Mouse (Mus musculus) forebrain, postnatal 0 days (tissue): ENCODE measurements around the gene Plk2. TPM values are rescaled to one million over a fixed set of nuclear protein-coding genes. Genes with fewer than 3 reads are reported as not detected.

Experiments used
- ATAC-seq: fragments of 200-750 bp; cut with Nextera tagmentation; 2 replicates; pipeline ENCODE4 v1.8.0; 2017; ENCODE audit warnings: mild to moderate bottlenecking, moderate library complexity
- DNase-seq: peaks from one replicate; pipeline ENCODE4 v3.0.0-alpha.2; 2015
- H3K27ac ChIP-seq: fragments of 300-500 bp; sonication (generic); 2 replicates; pipeline ENCODE4 v1.5.1; 2014; ENCODE audit warnings: low read depth, mild to moderate bottlenecking, antibody characterized with exemption, low read length, moderate library complexity, mixed read lengths
- H3K27me3 ChIP-seq: fragments of 300-500 bp; sonication (generic); 2 replicates; pipeline ENCODE4 v1.6.1; 2014; ENCODE audit warnings: mild to moderate bottlenecking, low read length, mixed read lengths; ENCODE audit not compliant: insufficient read depth
- H3K36me3 ChIP-seq: fragments of 300-500 bp; sonication (generic); 2 replicates; pipeline ENCODE4 v1.6.1; 2014; ENCODE audit warnings: mild to moderate bottlenecking, moderate library complexity; ENCODE audit not compliant: insufficient read depth
- H3K4me1 ChIP-seq: fragments of 300-500 bp; sonication (generic); 2 replicates; pipeline ENCODE4 v1.6.1; 2014; ENCODE audit warnings: antibody characterized with exemption; ENCODE audit not compliant: insufficient read depth
- H3K4me2 ChIP-seq: fragments of 300-500 bp; sonication (generic); 2 replicates; pipeline ENCODE4 v1.6.1; 2014; ENCODE audit warnings: low read depth, mild to moderate bottlenecking, moderate library complexity
- H3K4me3 ChIP-seq: fragments of 300-500 bp; sonication (generic); 2 replicates; pipeline ENCODE4 v1.5.1; 2014; ENCODE audit warnings: low read depth, low read length, mixed read lengths
- H3K9ac ChIP-seq: fragments of 300-500 bp; sonication (generic); 2 replicates; pipeline ENCODE4 v1.6.1; 2014; ENCODE audit warnings: mild to moderate bottlenecking
- H3K9me3 ChIP-seq: fragments of 300-500 bp; sonication (generic); 2 replicates; pipeline ENCODE4 v1.6.1; 2016; ENCODE audit warnings: low read length
- CTCF ChIP-seq: sonication (generic); IDR thresholded peaks from 2 replicates; pipeline ENCODE4 v1.5.1; 2016; ENCODE audit warnings: antibody characterized with exemption, control low read depth, low read depth
- WGBS: fragments of 180-500 bp; shearing (Covaris S2); extraction: QIAGEN DNeasy Blood & Tissue Kit; methylation state at CpG from one replicate; pipeline ENCODE4 v1.1.7; 2014; 5-methylcytosine and 5-hydroxymethylcytosine counted together
- polyA plus RNA-seq: library from polyadenylated mRNA; unstranded; fragments of >200 nt; fragmentation: Nextera tagmentation; extraction: Ambion mirVana; gene quantifications from 2 replicates; pipeline ENCODE4 v1.2.1, GENCODE M21; 2015
- total RNA-seq: library from RNA; depleted of rRNA; stranded (reverse); fragments of >200 nt; gene quantifications from 2 replicates; pipeline ENCODE4 v1.2.3, GENCODE M21; 2014; rRNA removed

The Plk2 gene
- total and polyA plus RNA-seq, 2 experiments from 2014 or later: 217 to 257 TPM

DNA sequence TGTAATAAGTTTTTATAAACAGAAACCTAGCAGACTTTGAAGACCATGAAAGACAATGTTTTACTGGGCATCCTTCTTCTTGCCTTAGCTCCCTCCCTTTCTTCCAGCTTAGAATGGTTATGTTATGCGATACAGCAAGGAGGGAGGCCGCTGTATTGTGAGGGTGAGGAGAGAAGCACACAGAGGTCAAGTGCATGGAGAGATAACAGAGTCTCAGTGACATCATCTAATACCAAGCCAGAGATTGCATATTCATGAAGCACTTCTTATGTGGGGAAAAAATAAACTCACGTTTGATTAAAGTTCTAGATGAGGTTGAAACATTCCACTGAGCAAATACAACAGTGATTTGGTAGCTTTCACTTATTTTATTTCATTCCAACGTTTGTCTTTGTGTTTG, 55.2 kb downstream of the Plk2 start:
- H3K4me3 ChIP-seq: no peak overlapping the region
- no peak for TF ChIP-seq CTCF
- no peaks in the 10 kb centered on the region for H3K4me1 ChIP-seq
- ATAC-seq (no peak), DNase-seq (no peak)
- no peaks in the 10 kb centered on the region for H3K27me3 ChIP-seq
- H3K4me2 ChIP-seq: no peak overlapping the region
- H3K9me3 ChIP-seq: no peaks in the 10 kb centered on the region
- H3K9ac ChIP-seq: no peak overlapping the region
- no peak overlapping the region for H3K27ac ChIP-seq
- WGBS: 46% methylated on average over 4 of the region's 4 CpGs
- no peaks in the 10 kb centered on the region for H3K36me3 ChIP-seq

Other genes with a start within 250 kb of the Plk2 start
- gene Rab3c, start 114.0 kb upstream of the Plk2 start, total RNA-seq: 110 and 130 TPM in 2 replicates
- 59.1 and 106 TPM in 2 replicates for gene Rab3c, start 114.0 kb upstream of the Plk2 start, polyA plus RNA-seq
- 0.10 TPM in 1 of 2 replicates, not detected in the other for gene Gapt, start 37.8 kb upstream of the Plk2 start, total RNA-seq
- not detected in 2 replicates for gene Gapt, start 37.8 kb upstream of the Plk2 start, polyA plus RNA-seq